Mouse (Mus musculus): ENCODE data around the gene Slc9c1. TPM values are rescaled to one million over a fixed set of nuclear protein-coding genes. Genes with fewer than 3 reads are reported as not detected.
"Not testable (repeated sequence)": the region's sequence is repeated elsewhere in the genome, so short reads cannot be mapped to it uniquely, and the experiment has no call there.

Slc9c1 gene
- not detected for total RNA-seq (2021)
- long read RNA-seq, experiment 1, result 0 reads
- long read RNA-seq, experiment 2, result 0 reads

- no peak for DNase-seq
Observed at GRCm38 (mm10) chr16:45535009-45535408, at the start of gene Slc9c1. Slc9c1 (plus strand) TSS chr16:45535309.

DNA sequence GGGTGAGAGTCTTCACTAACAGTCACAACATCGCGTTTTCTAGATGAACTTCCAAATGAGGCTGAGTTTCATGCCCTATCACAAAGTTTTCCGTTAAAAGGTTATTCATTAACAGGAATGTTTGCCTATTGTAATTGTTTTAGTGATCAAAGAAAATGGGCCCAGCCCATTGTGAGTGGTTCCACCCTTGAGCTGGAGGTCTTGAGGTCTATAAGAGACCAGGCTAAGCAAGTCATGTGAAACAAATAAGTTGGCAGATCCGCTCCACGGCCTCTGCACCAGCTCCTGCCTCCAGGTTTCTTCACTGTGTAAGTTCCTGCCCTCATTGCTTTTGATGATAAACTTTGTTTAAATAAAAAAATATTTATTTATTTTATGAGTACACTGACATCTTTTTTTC lies 42.2 kb upstream of the Slc9c1 start, which contains the start of gene Gm609:
Gene Gm609, minus strand, starts transcription at position 43 of the 400 bp plus-strand sequence.
- no peak for DNase-seq

DNA sequence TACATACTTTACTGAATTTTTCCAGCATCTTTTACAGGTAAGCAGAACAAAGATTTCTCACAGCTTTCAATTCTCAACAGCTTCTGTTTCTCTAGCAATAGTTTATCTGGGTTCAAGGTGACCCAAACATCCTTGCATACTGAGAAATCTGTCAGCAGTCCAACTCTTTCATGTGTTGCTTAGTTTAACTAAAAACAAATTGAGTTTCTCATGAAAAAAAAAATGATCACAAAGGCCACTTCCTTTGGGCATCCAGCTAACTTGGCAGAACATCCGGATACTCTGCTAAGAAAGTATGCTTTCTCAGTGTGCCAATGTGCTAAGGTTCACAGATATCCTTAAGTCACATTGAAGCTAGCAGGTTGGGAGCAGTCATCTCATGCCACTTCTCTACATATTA lies 39.8 kb upstream of the Slc9c1 start:
- DNase-seq, result no peak

GRCm38 (mm10) chr16:45525551-45525950 lies 9.6 kb upstream of the Slc9c1 start:
- no peak for DNase-seq

DNA sequence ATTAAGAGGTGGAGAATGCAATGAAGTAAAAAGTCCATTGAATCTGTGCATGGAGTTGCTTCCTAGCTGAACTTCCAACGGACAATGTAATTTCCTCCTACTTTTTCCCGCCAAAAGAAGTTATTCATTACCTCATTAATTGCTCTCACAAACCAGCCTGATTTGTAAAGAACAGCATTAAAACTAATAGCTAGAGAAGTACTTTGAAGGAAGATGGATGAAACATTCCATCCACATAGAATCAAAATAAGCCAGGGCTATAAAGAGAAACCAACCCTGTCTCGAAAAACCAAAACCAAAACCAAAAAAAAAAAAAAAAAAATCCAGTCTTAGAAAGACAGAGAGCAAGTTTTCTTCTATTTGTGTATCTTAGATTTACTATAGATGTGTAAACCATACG lies 3.2 kb upstream of the Slc9c1 start, which contains the start of gene Gm17783:
Gene Gm17783, minus strand, starts transcription at position 101 of the 400 bp plus-strand sequence.
- no peak for DNase-seq

DNA sequence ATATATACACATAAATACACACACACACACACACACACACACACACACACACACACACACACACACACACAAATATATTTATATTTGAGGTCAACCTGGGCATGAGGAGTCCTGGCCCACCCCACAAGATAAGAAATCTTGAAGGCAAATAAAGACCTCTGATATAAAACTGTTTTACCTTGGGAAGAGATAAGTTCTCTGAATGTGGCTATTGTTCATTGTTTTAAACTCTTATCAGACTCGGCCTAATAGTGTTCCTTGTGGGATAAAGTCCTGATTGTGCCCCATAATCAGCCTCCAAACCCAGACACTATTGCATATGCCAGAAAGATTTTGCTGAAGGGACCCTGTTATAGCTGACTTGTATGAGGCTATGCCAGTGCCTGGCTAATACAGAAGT lies 3.2 kb downstream of the Slc9c1 start:
- DNase-seq, result not testable (repeated sequence)

DNA sequence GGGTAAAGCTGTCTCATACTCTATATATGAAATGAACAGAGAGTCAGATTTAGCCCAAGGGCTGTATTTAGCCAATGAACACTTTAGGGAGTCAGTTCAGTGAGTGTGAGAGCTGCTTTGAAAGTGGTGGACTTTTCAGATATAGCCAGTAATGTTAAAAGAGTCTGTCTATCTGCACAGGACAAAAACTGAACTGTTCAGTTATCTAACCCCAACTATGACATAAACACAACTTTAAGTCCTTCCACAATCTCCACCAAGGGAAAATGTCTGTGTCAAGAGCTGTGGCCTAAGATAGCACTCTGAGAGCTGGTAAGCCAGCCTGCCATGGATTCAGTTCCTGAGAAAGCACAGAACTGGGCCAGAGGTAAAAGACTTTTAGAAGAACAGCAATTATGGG lies 7.0 kb downstream of the Slc9c1 start:
- no peak for DNase-seq

GRCm38 (mm10) chr16:45544341-45544740 lies 9.2 kb downstream of the Slc9c1 start:
- no peak for DNase-seq

DNA sequence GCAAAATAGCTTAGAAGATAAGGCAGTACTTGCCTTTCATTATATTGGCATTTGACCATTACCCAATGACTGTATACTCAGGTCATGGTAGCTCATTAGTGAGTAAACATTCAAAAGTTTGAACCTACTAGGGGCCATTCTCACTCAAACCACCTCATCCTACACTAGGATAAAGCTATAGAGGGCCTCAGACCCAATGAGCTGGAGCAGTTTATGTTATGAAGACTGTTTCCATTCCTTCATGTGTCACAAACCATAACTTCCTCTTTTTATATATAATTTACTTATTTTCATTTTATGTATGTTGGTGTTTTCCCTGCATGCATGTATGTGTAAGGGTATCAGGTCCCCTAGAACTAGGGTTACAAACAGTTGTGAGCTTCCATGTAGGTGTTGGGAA lies 12.9 kb downstream of the Slc9c1 start:
- DNase-seq, result no peak

DNA sequence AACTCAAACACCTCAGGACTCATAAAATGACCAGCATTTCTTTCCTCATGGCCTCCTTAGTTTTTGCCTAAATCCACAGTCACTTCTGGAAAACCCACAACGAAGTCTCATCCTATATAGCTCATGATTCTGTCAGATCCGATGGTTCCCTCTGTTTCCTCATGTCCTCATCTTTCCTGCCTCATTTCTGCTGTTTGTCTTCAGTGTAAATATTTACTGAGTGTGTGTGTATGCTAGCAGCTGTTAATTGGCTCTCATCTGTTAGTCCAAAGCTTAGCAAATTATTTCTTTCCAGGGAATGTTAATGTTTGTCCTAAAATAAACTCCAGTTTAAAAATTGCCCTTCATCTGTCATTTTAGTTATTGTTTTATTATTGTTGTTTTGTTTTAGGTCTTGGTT lies 16.5 kb downstream of the Slc9c1 start:
- DNase-seq, result no peak

- no peak for DNase-seq
Observed at GRCm38 (mm10) chr16:45561747-45562146, 26.6 kb downstream of the Slc9c1 start.

- no peak for DNase-seq
Observed at GRCm38 (mm10) chr16:45572307-45572706, 37.2 kb downstream of the Slc9c1 start.

- DNase-seq, result no peak
Observed at GRCm38 (mm10) chr16:45579883-45580282, 44.8 kb downstream of the Slc9c1 start.

DNA sequence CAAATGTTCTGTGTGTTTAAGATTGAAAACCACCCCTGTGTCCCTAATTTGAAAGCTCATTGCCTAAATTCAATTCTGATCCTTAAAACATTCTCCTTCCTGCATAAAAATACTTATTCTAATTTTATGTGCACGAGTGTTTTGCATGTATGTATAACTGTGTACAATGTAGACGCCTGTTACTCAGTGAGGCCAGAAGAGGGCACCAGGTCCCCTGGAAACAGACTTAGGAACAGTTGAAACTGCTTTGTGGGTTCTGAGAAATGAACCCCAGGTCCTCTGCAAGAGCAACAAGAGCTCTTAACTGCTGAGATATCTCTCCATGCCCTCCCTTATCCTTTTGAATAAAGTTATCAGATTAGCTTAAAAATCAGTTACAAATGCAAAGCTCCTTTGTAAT lies 47.4 kb downstream of the Slc9c1 start:
- no peak for DNase-seq

GRCm38 (mm10) chr16:45593656-45594055 lies 58.5 kb downstream of the Slc9c1 start:
- DNase-seq, result no peak

GRCm38 (mm10) chr16:45595494-45595893 lies 60.4 kb downstream of the Slc9c1 start:
- no peak for DNase-seq

DNA sequence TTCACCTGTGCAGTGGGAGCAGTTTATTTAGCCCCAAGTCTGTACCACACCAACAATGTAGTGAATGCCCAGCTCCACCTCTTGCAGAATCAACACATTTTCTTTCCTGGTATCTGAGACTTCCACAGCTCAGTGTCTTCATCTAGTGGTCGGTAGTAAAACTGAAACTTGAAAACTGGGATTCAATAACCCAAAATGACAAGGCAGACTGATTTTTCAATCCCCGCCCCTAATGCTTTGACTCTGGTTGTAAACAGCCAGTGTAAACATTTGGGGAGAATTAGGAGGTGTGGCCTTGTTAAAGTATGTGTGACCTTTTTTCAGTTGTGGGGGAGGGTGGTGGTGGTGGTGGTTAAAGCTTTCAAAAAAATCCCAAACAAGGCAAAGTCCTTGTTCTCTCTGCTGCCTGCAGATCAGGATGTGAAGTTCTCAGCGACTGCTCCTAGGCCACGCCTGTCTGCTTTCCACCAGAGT lies 73.4 kb downstream of the Slc9c1 start:
- no peak for DNase-seq

GRCm38 (mm10) chr16:45609300-45609699 lies 74.2 kb downstream of the Slc9c1 start:
- DNase-seq, result no peak

- DNase-seq, result no peak
Observed at GRCm38 (mm10) chr16:45610267-45610666, 75.2 kb downstream of the Slc9c1 start, which contains the start of gene Gcsam. Gcsam (plus strand) TSS chr16:45610380.

DNA sequence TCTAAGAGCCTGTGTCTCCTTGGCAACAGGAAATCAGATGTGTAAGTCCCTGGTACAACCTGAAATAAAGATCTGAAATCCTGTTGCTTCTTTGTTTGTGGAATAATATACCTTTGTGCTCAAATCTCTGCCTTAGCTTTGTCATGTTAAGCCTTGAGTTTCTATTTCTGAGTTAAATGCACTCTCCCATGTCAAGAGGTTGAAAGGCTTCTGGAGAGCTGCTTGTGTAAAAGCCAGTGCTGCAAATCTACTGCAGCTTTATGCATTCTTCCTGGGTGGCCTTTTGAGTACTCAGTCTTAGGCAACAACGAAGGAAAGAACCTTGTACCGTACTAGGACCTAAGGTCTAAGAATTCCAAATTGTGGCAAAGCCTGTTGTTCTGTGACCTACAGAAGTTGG lies 78.1 kb downstream of the Slc9c1 start:
- DNase-seq, result no peak

- no peak for DNase-seq
Observed at GRCm38 (mm10) chr16:45615944-45616343, 80.8 kb downstream of the Slc9c1 start.

DNA sequence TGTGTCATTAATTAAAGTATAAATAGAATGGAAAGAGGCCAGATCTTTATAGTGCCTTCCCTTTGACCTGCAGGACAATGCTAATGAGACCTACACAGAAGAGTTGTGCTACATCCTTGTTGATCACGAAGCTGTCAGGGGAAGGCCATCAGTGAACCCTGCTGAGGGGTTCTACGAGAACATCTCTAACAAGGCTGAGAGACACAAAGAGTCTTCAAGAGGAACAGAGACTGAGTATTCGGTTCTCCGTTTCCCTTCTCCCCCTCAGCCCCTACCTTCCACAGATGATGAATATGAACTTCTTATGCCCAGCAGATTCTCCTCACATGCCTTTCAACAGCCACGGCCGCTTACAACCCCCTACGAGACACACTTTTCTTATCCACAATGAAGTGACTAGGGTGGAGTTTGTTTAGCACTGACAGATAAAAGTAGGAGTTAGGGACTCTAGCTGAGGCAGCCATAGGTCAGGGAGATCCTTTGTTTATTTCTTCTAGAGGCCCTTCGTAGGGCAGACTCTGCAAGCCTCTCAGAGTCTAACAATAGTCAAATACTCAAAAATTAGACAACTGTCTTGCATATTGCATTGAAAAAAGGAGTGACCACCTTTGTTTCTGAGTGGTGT lies 84.8 kb downstream of the Slc9c1 start:
- no peak for DNase-seq

- no peak for DNase-seq
Observed at GRCm38 (mm10) chr16:45623230-45623629, 88.1 kb downstream of the Slc9c1 start.

DNA sequence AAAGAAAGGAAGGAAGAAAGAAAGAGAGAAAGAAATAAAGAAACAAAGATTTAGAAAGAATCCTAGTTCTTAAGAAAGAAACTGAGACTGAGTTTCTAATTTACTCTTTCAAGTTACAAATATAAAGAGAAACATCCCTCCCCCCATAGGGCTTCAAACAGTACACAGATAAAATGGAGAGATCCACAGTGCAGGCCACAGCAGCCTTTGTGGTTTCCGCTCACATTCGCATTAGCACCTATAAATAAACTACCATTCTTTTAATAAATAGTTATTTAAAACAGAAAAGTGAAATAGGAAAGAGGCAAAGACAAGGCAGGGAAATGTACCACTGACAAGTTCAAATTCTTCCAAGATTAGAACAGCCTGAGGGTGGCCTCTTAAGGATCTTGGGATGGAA lies 89.7 kb downstream of the Slc9c1 start:
- no peak for DNase-seq
